Mouse (Mus musculus): Measurements from ENCODE around the gene Atad1. TPM values are rescaled to one million over a fixed set of nuclear protein-coding genes. Genes with fewer than 3 reads are reported as not detected.

Atad1 gene
- total RNA-seq, 2 experiments from 2014 or later, result 96.8 to 101 TPM

Other genes with a start within 250 kb of the Atad1 start
- 10 to 100 TPM; 11.0 to 12.1 TPM for gene Papss2, start 144.0 kb downstream of the Atad1 start, total RNA-seq (2021)
- 100 to 1,000 TPM; 120 to 127 TPM for gene Pten, start 17.7 kb upstream of the Atad1 start, total RNA-seq (2021)